Mouse (Mus musculus): ENCODE measurements around the gene Gpnmb. TPM values are rescaled to one million over a fixed set of nuclear protein-coding genes. Genes with fewer than 3 reads are reported as not detected.

Gene Gpnmb
- polyA plus RNA-seq, 2 experiments, result 0.19 to 0.38 TPM

GRCm38 (mm10) chr6:49068361-49068760 lies 32.0 kb downstream of the Gpnmb start:
- ATAC-seq (ENCODE audit: insufficient read depth) (no peak), DNase-seq (ENCODE audit: low read depth in 3 of 3, low spot score in 3 of 3) (no peak)
- Histone ChIP-seq H3K4me2 (ENCODE audit: low read depth) (no peak overlapping the region), H3K9ac (replicated peaks) (no peak overlapping the region), H3K4me1 (replicated peaks; ENCODE audit: control insufficient read depth in 2 of 2, insufficient read depth in 2 of 2, low read length in 1 of 2) (peaks cover 0 to 5% of the 10 kb centered on the region in 2 experiments; a peak in 3 of 4 replicates), H3K27me3 (ENCODE audit: control insufficient read depth, insufficient read depth, low read length) (no peaks in the 10 kb centered on the region), H3K4me3 (ENCODE audit: insufficient read depth in 1 of 2, low read depth in 2 of 2, low read length in 2 of 2) (no peak overlapping the region), H3K27ac (no peak overlapping the region), H3K9me3 (ENCODE audit: control insufficient read depth, low read length) (no peaks in the 10 kb centered on the region), H3K36me3 (replicated peaks; ENCODE audit: control insufficient read depth, insufficient read depth, low read depth) (no peaks in the 10 kb centered on the region)
- 26% methylated on average over 4 of the region's 4 CpGs for WGBS (ENCODE audit: insufficient replicate concordance)
- TF ChIP-seq CTCF (IDR thresholded peaks at IDR 0.05; ENCODE audit: low read depth) (no peak), EP300 (IDR thresholded peaks at IDR 0.05; ENCODE audit: low read depth) (no peak)

GRCm38 (mm10) chr6:49073304-49074116 lies 37.2 kb downstream of the Gpnmb start, which contains the start of gene Malsu1:
Gene Malsu1, plus strand, starts transcription at chr6:49073795.
- Histone ChIP-seq H3K9ac (replicated peaks) (peak within 1 kb of the TSS; percentile 69), H3K27ac (peak within 1 kb of the TSS; percentile 21; the same call in 1 of the 2 replicates), H3K4me3 (ENCODE audit: insufficient read depth in 1 of 2, low read depth in 2 of 2, low read length in 2 of 2) (peak within 1 kb of the TSS; percentile 81 to 83), H3K9me3 (ENCODE audit: control insufficient read depth, low read length) (no peaks in the 10 kb centered on the region), H3K36me3 (replicated peaks; ENCODE audit: control insufficient read depth, insufficient read depth, low read depth) (no peaks in the 10 kb centered on the region), H3K4me1 (replicated peaks; ENCODE audit: control insufficient read depth in 2 of 2, insufficient read depth in 2 of 2, low read length in 1 of 2) (peaks cover 8% of the 10 kb centered on the region in 2 experiments), H3K27me3 (ENCODE audit: control insufficient read depth, insufficient read depth, low read length) (no peaks in the 10 kb centered on the region), H3K4me2 (ENCODE audit: low read depth) (peak within 1 kb of the TSS; percentile 78)
- DNase-seq (ENCODE audit: low read depth in 3 of 3, low spot score in 3 of 3), result peak; percentile 81 to 85 (median 84)
- ATAC-seq (ENCODE audit: insufficient read depth), result peak; percentile 92
- TF ChIP-seq EP300 (IDR thresholded peaks at IDR 0.05; ENCODE audit: low read depth), result no peak
- no peak for TF ChIP-seq CTCF (IDR thresholded peaks at IDR 0.05; ENCODE audit: low read depth)
- whole genome bisulfite sequencing (ENCODE audit: insufficient replicate concordance), result under 1% methylated on average over 49 of the region's 49 CpGs

- H3K9me3 ChIP-seq (ENCODE audit: control insufficient read depth, low read length), result no peaks in the 10 kb centered on the region
- DNase-seq (ENCODE audit: low read depth in 3 of 3, low spot score in 3 of 3) (peak in 1 of 3 experiments; percentile 19), ATAC-seq (ENCODE audit: insufficient read depth) (peak; percentile 68)
- H3K4me3 ChIP-seq (ENCODE audit: insufficient read depth in 1 of 2, low read depth in 2 of 2, low read length in 2 of 2), result peak overlapping the region; percentile 81 to 83
- H3K4me1 ChIP-seq (replicated peaks; ENCODE audit: control insufficient read depth in 2 of 2, insufficient read depth in 2 of 2, low read length in 1 of 2), result peaks cover 8% of the 10 kb centered on the region in 2 experiments
- H3K27ac ChIP-seq, result no peak overlapping the region
- TF ChIP-seq CTCF (IDR thresholded peaks at IDR 0.05; ENCODE audit: low read depth) (no peak), EP300 (IDR thresholded peaks at IDR 0.05; ENCODE audit: low read depth) (no peak)
- peak overlapping the region; percentile 78 for H3K4me2 ChIP-seq (ENCODE audit: low read depth)
- H3K27me3 ChIP-seq (ENCODE audit: control insufficient read depth, insufficient read depth, low read length), result no peaks in the 10 kb centered on the region
- under 1% methylated on average over 19 of the region's 19 CpGs for WGBS (ENCODE audit: insufficient replicate concordance)
- H3K36me3 ChIP-seq (replicated peaks; ENCODE audit: control insufficient read depth, insufficient read depth, low read depth), result no peaks in the 10 kb centered on the region
- peak overlapping the region; percentile 69 for H3K9ac ChIP-seq (replicated peaks)
Observed at GRCm38 (mm10) chr6:49074117-49074490, 37.8 kb downstream of the Gpnmb start.

GRCm38 (mm10) chr6:49077894-49078293 lies 41.5 kb downstream of the Gpnmb start:
- DNase-seq (ENCODE audit: low read depth in 3 of 3, low spot score in 3 of 3) (no peak), ATAC-seq (ENCODE audit: insufficient read depth) (no peak)
- H3K4me1 ChIP-seq (replicated peaks; ENCODE audit: control insufficient read depth in 2 of 2, insufficient read depth in 2 of 2, low read length in 1 of 2), result peaks cover 7 to 8% of the 10 kb centered on the region in 2 experiments
- no peak overlapping the region for H3K4me2 ChIP-seq (ENCODE audit: low read depth)
- TF ChIP-seq CTCF (IDR thresholded peaks at IDR 0.05; ENCODE audit: low read depth), result no peak
- no peak for TF ChIP-seq EP300 (IDR thresholded peaks at IDR 0.05; ENCODE audit: low read depth)
- H3K9me3 ChIP-seq (ENCODE audit: control insufficient read depth, low read length), result no peaks in the 10 kb centered on the region
- no peak overlapping the region for H3K27ac ChIP-seq
- no peaks in the 10 kb centered on the region for H3K27me3 ChIP-seq (ENCODE audit: control insufficient read depth, insufficient read depth, low read length)
- no peak overlapping the region for H3K4me3 ChIP-seq (ENCODE audit: insufficient read depth in 1 of 2, low read depth in 2 of 2, low read length in 2 of 2)
- 62% methylated on average over 2 of the region's 2 CpGs for WGBS (ENCODE audit: insufficient replicate concordance)
- no peak overlapping the region for H3K9ac ChIP-seq (replicated peaks)
- H3K36me3 ChIP-seq (replicated peaks; ENCODE audit: control insufficient read depth, insufficient read depth, low read depth), result no peaks in the 10 kb centered on the region

GRCm38 (mm10) chr6:49079313-49079712 lies 43.0 kb downstream of the Gpnmb start:
- no peak overlapping the region for H3K27ac ChIP-seq
- peaks cover 6% of the 10 kb centered on the region for H3K36me3 ChIP-seq (replicated peaks; ENCODE audit: control insufficient read depth, insufficient read depth, low read depth)
- no peak overlapping the region for H3K4me3 ChIP-seq (ENCODE audit: insufficient read depth in 1 of 2, low read depth in 2 of 2, low read length in 2 of 2)
- H3K9ac ChIP-seq (replicated peaks), result no peak overlapping the region
- 68% methylated on average over 1 of the region's 1 CpGs for WGBS (ENCODE audit: insufficient replicate concordance)
- no peak overlapping the region for H3K4me2 ChIP-seq (ENCODE audit: low read depth)
- H3K9me3 ChIP-seq (ENCODE audit: control insufficient read depth, low read length), result no peaks in the 10 kb centered on the region
- H3K4me1 ChIP-seq (replicated peaks; ENCODE audit: control insufficient read depth in 2 of 2, insufficient read depth in 2 of 2, low read length in 1 of 2), result peaks cover 2 to 8% of the 10 kb centered on the region in 2 experiments; a peak in 1 of 4 replicates
- TF ChIP-seq CTCF (IDR thresholded peaks at IDR 0.05; ENCODE audit: low read depth) (no peak), EP300 (IDR thresholded peaks at IDR 0.05; ENCODE audit: low read depth) (no peak)
- no peaks in the 10 kb centered on the region for H3K27me3 ChIP-seq (ENCODE audit: control insufficient read depth, insufficient read depth, low read length)
- DNase-seq (ENCODE audit: low read depth in 3 of 3, low spot score in 3 of 3) (no peak), ATAC-seq (ENCODE audit: insufficient read depth) (no peak)
